Mouse (Mus musculus): ENCODE data around the gene Car2. TPM values are rescaled to one million over a fixed set of nuclear protein-coding genes. Genes with fewer than 3 reads are reported as not detected.

Car2 gene
- total and polyA plus RNA-seq, 2 experiments = 13.5 to 32.8 TPM

GRCm38 (mm10) chr3:14915355-14915754, 29.3 kb downstream of the Car2 start:
- no peaks in the 10 kb centered on the region for H3K79me2 ChIP-seq (ENCODE audit: control insufficient read depth, insufficient read depth, low read length)
- 88% methylated on average over 2 of the region's 2 CpGs for WGBS
- no peak overlapping the region for H3K9ac ChIP-seq (ENCODE audit: low read depth, low read length)
- H3K36me3 ChIP-seq (ENCODE audit: control insufficient read depth, insufficient read depth, low read length) = no peaks in the 10 kb centered on the region
- no peaks in the 10 kb centered on the region for H3K4me1 ChIP-seq (ENCODE audit: control insufficient read depth, insufficient read depth, low read length)
- no peak for TF ChIP-seq POLR2A (IDR thresholded peaks at IDR 0.05; ENCODE audit: extremely low read depth, insufficient read depth, low read length)
- TF ChIP-seq CTCF (IDR thresholded peaks at IDR 0.05; ENCODE audit: low read depth, low read length) = no peak
- no peaks in the 10 kb centered on the region for H3K27me3 ChIP-seq (ENCODE audit: control insufficient read depth, insufficient read depth, low read length)
- H3K4me3 ChIP-seq (ENCODE audit: insufficient read depth, low read depth, low read length) = no peak overlapping the region
- DNase-seq (ENCODE audit: extremely low read depth, low read depth, low spot score) = no peak
- H3K27ac ChIP-seq (replicated peaks; ENCODE audit: insufficient read depth, low read depth, low read length) = no peak overlapping the region

GRCm38 (mm10) chr3:14917261-14917660, 31.2 kb downstream of the Car2 start:
- no peak overlapping the region for H3K9ac ChIP-seq (ENCODE audit: low read depth, low read length)
- H3K36me3 ChIP-seq (ENCODE audit: control insufficient read depth, insufficient read depth, low read length) = no peaks in the 10 kb centered on the region
- H3K4me3 ChIP-seq (ENCODE audit: insufficient read depth, low read depth, low read length) = no peak overlapping the region
- no peak overlapping the region for H3K27ac ChIP-seq (replicated peaks; ENCODE audit: insufficient read depth, low read depth, low read length)
- TF ChIP-seq POLR2A (IDR thresholded peaks at IDR 0.05; ENCODE audit: extremely low read depth, insufficient read depth, low read length) (no peak), CTCF (IDR thresholded peaks at IDR 0.05; ENCODE audit: low read depth, low read length) (no peak)
- H3K27me3 ChIP-seq (ENCODE audit: control insufficient read depth, insufficient read depth, low read length) = no peaks in the 10 kb centered on the region
- no peaks in the 10 kb centered on the region for H3K4me1 ChIP-seq (ENCODE audit: control insufficient read depth, insufficient read depth, low read length)
- WGBS = 85% methylated on average over 2 of the region's 2 CpGs
- no peaks in the 10 kb centered on the region for H3K79me2 ChIP-seq (ENCODE audit: control insufficient read depth, insufficient read depth, low read length)
- DNase-seq (ENCODE audit: extremely low read depth, low read depth, low spot score) = no peak

- no peak for DNase-seq (ENCODE audit: extremely low read depth, low read depth, low spot score)
- 80% methylated on average over 3 of the region's 3 CpGs for WGBS
- no peak overlapping the region for H3K27ac ChIP-seq (replicated peaks; ENCODE audit: insufficient read depth, low read depth, low read length)
- H3K9ac ChIP-seq (ENCODE audit: low read depth, low read length) = no peak overlapping the region
- H3K79me2 ChIP-seq (ENCODE audit: control insufficient read depth, insufficient read depth, low read length) = no peaks in the 10 kb centered on the region
- no peak overlapping the region for H3K4me3 ChIP-seq (ENCODE audit: insufficient read depth, low read depth, low read length)
- TF ChIP-seq CTCF (IDR thresholded peaks at IDR 0.05; ENCODE audit: low read depth, low read length) (no peak), POLR2A (IDR thresholded peaks at IDR 0.05; ENCODE audit: extremely low read depth, insufficient read depth, low read length) (no peak)
- H3K4me1 ChIP-seq (ENCODE audit: control insufficient read depth, insufficient read depth, low read length) = no peaks in the 10 kb centered on the region
- H3K27me3 ChIP-seq (ENCODE audit: control insufficient read depth, insufficient read depth, low read length) = no peaks in the 10 kb centered on the region
- no peaks in the 10 kb centered on the region for H3K36me3 ChIP-seq (ENCODE audit: control insufficient read depth, insufficient read depth, low read length)
Measured at GRCm38 (mm10) chr3:14944706-14945105, 58.6 kb downstream of the Car2 start.

DNA sequence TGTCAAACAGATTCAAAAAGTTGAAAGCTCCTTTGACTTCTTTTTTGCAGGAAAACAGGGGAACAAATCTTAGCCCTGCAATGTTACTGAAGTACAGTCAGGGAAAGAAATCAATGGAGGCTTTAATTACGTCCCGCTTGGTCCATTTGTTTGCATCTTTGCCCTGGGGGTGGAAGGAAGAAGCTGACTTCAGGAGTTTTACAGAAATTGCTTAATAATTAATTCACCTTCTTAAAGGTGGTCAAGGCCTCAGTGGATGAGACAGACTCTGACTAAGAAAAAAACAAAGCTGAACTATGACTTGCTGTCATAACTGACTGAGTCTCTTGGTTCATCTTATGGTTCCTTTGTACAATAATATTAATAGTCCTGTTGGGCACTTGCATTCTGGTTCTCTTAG, 59.6 kb downstream of the Car2 start:
- Histone ChIP-seq H3K36me3 (ENCODE audit: control insufficient read depth, insufficient read depth, low read length) (no peaks in the 10 kb centered on the region), H3K79me2 (ENCODE audit: control insufficient read depth, insufficient read depth, low read length) (no peaks in the 10 kb centered on the region)
- WGBS = 95% methylated on average over 2 of the region's 2 CpGs

GRCm38 (mm10) chr3:14948067-14948800, 62.2 kb downstream of the Car2 start:
- Histone ChIP-seq H3K4me3 (ENCODE audit: insufficient read depth, low read depth, low read length) (no peak overlapping the region), H3K36me3 (ENCODE audit: control insufficient read depth, insufficient read depth, low read length) (no peaks in the 10 kb centered on the region), H3K27ac (replicated peaks; ENCODE audit: insufficient read depth, low read depth, low read length) (no peak overlapping the region), H3K79me2 (ENCODE audit: control insufficient read depth, insufficient read depth, low read length) (no peaks in the 10 kb centered on the region), H3K27me3 (ENCODE audit: control insufficient read depth, insufficient read depth, low read length) (no peaks in the 10 kb centered on the region), H3K9ac (ENCODE audit: low read depth, low read length) (no peak overlapping the region), H3K4me1 (ENCODE audit: control insufficient read depth, insufficient read depth, low read length) (no peaks in the 10 kb centered on the region)
- 76% methylated on average over 6 of the region's 6 CpGs for WGBS
- TF ChIP-seq CTCF (IDR thresholded peaks at IDR 0.05; ENCODE audit: low read depth, low read length) = no peak
- peak; percentile 33 for DNase-seq (ENCODE audit: extremely low read depth, low read depth, low spot score)

More for the DNA sequence above, 59.6 kb downstream of the Car2 start:
- Histone ChIP-seq H3K9ac (ENCODE audit: low read depth, low read length) (no peak overlapping the region), H3K4me3 (ENCODE audit: insufficient read depth, low read depth, low read length) (no peak overlapping the region), H3K27ac (replicated peaks; ENCODE audit: insufficient read depth, low read depth, low read length) (no peak overlapping the region), H3K27me3 (ENCODE audit: control insufficient read depth, insufficient read depth, low read length) (no peaks in the 10 kb centered on the region), H3K4me1 (ENCODE audit: control insufficient read depth, insufficient read depth, low read length) (no peaks in the 10 kb centered on the region)
- TF ChIP-seq CTCF (IDR thresholded peaks at IDR 0.05; ENCODE audit: low read depth, low read length) = no peak
- TF ChIP-seq POLR2A (IDR thresholded peaks at IDR 0.05; ENCODE audit: extremely low read depth, insufficient read depth, low read length) = no peak
- no peak for DNase-seq (ENCODE audit: extremely low read depth, low read depth, low spot score)

DNA sequence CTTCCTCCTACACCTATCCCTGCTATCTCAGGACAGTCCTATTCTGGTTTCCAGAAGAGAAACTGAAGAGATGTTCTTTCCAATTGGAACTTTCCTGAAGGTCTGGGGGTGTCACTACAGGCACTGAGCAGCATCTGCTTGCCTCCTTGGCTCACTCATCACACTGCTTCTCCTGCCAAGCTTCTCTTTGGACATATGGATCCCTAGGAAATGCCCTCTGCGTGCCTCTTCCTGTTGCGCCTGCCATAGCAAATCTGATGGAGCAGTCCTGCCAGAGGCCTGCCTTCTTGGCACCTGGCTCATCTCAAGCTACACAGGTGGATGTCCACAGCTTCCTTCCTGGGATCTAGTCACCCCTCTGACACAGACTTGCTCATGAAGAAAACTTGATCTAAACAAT, 64.0 kb downstream of the Car2 start:
- Histone ChIP-seq H3K4me3 (ENCODE audit: insufficient read depth, low read depth, low read length) (no peak overlapping the region), H3K27ac (replicated peaks; ENCODE audit: insufficient read depth, low read depth, low read length) (no peak overlapping the region), H3K9ac (ENCODE audit: low read depth, low read length) (no peak overlapping the region), H3K79me2 (ENCODE audit: control insufficient read depth, insufficient read depth, low read length) (no peaks in the 10 kb centered on the region), H3K27me3 (ENCODE audit: control insufficient read depth, insufficient read depth, low read length) (no peaks in the 10 kb centered on the region), H3K4me1 (ENCODE audit: control insufficient read depth, insufficient read depth, low read length) (no peaks in the 10 kb centered on the region), H3K36me3 (ENCODE audit: control insufficient read depth, insufficient read depth, low read length) (no peaks in the 10 kb centered on the region)
- DNase-seq (ENCODE audit: extremely low read depth, low read depth, low spot score) = no peak
- TF ChIP-seq POLR2A (IDR thresholded peaks at IDR 0.05; ENCODE audit: extremely low read depth, insufficient read depth, low read length) (no peak), CTCF (IDR thresholded peaks at IDR 0.05; ENCODE audit: low read depth, low read length) (no peak)
- 90% methylated on average over 2 of the region's 2 CpGs for WGBS

Other genes with a start within 250 kb of the Car2 start
- gene Car13, start 244.5 kb upstream of the Car2 start, total RNA-seq (2014; rRNA removed) = 0.65 and 1.1 TPM in 2 replicates
- gene Car13, start 244.5 kb upstream of the Car2 start, polyA plus RNA-seq (2012; rRNA removed) = 0.09 and 0.16 TPM in 2 replicates
- gene Car1, start 77.9 kb upstream of the Car2 start, total RNA-seq (2014; rRNA removed) = 8.3 and 11.2 TPM in 2 replicates
- 8.1 and 9.3 TPM in 2 replicates for gene Car1, start 77.9 kb upstream of the Car2 start, polyA plus RNA-seq (2012; rRNA removed)
- 1,504 and 1,617 TPM in 2 replicates for gene Car3, start 22.8 kb upstream of the Car2 start, total RNA-seq (2014; rRNA removed)
- 1,802 and 2,250 TPM in 2 replicates for gene Car3, start 22.8 kb upstream of the Car2 start, polyA plus RNA-seq (2012; rRNA removed)

Data from liver, adult 2 months (tissue).